Comparison of ENCODE assay signal across 10 mouse cellular contexts in genomic region chr1:186721166-186721565, GRCm38 (mm10).
"Had no signal": no experiment of that assay in that cellular context is flagged by ENCODE, and none has a peak within 500 bp of the region (broad histone marks: within the 10 kb centered on the region; RNA-seq: fewer than 3 reads in every experiment).

No protein-coding gene starts in this region.

- H3K4me1 ChIP-seq: intestine, embryonic 15.5 days; liver, embryonic 12.5 days; liver, embryonic 15.5 days; midbrain, embryonic 12.5 days; neural tube, embryonic 12.5 days had no signal

- H3K36me3 ChIP-seq: intestine, embryonic 15.5 days had no signal

- H3K4me3 ChIP-seq: intestine, embryonic 15.5 days; left cerebral cortex, adult 2 months; limb, embryonic 10.5 days; limb, embryonic 13.5 days; liver, embryonic 12.5 days; liver, embryonic 15.5 days; lung, embryonic 15.5 days; midbrain, embryonic 12.5 days; neural tube, embryonic 12.5 days; neural tube, embryonic 15.5 days had no signal

- H3K27me3 ChIP-seq: intestine, embryonic 15.5 days; limb, embryonic 13.5 days; liver, embryonic 12.5 days; liver, embryonic 15.5 days; lung, embryonic 15.5 days; midbrain, embryonic 12.5 days; neural tube, embryonic 12.5 days; neural tube, embryonic 15.5 days had no signal

- H3K9ac ChIP-seq: intestine, embryonic 15.5 days; limb, embryonic 13.5 days; liver, embryonic 12.5 days; liver, embryonic 15.5 days; lung, embryonic 15.5 days; midbrain, embryonic 12.5 days; neural tube, embryonic 12.5 days; neural tube, embryonic 15.5 days had no signal

- H3K4me2 ChIP-seq: intestine, embryonic 15.5 days; liver, embryonic 12.5 days; liver, embryonic 15.5 days; lung, embryonic 15.5 days; midbrain, embryonic 12.5 days; neural tube, embryonic 12.5 days; neural tube, embryonic 15.5 days had no signal

- H3K9me3 ChIP-seq: intestine, embryonic 15.5 days; limb, embryonic 10.5 days; limb, embryonic 13.5 days; liver, embryonic 12.5 days; liver, embryonic 15.5 days; lung, embryonic 15.5 days; midbrain, embryonic 12.5 days; neural tube, embryonic 12.5 days; neural tube, embryonic 15.5 days had no signal

- H3K27ac ChIP-seq: intestine, embryonic 15.5 days; left cerebral cortex, adult 2 months; limb, embryonic 10.5 days; limb, embryonic 13.5 days; liver, embryonic 12.5 days; liver, embryonic 15.5 days; lung, embryonic 15.5 days; midbrain, embryonic 12.5 days; neural tube, embryonic 12.5 days; neural tube, embryonic 15.5 days had no signal
